Mouse (Mus musculus): ENCODE measurements at regions not wholly inside any gene's neighbourhood (a gene's known extent, or its start where the extent isn't known, plus 50 kb on each side); places are given as distances from the start of the nearest gene placed in this dataset.
A peak's percentile ranks its signal among the peaks of the same experiment; 100 is the strongest.

DNA sequence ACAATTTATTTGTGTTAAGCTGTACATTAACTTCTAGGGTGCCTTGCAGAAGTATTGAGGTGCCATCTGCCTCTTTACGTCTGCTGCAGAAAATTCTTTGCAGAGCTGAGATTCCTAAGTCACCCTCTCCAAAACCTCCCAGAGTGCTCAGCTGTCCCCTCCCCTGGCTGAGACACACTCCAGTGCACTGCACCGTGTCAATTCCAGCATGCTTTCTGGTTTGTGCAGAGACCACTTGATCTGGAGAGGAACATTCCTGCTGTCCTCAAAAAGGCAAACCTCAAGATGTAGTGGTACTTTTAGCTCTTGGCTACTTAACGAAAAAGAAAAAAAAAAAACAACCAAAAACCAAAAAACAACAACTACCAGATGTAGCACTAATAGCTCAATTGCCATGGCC lies 145.2 kb upstream of the Krr1 start:
- H3K4me1 ChIP-seq (replicated peaks; ENCODE audit: control insufficient read depth, insufficient read depth, low read length), result no peaks in the 10 kb centered on the region
- no peak overlapping the region for H3K9ac ChIP-seq
- H3K9me3 ChIP-seq (ENCODE audit: control insufficient read depth, low read length), result no peaks in the 10 kb centered on the region
- no peak overlapping the region for H3K27ac ChIP-seq
- ATAC-seq (ENCODE audit: low FRiP score), result no peak
- H3K27me3 ChIP-seq (ENCODE audit: control insufficient read depth, insufficient read depth, low read length), result no peaks in the 10 kb centered on the region
- H3K4me2 ChIP-seq (replicated peaks), result no peak overlapping the region
- no peak for DNase-seq (ENCODE audit: low spot score)
- WGBS, result 71% methylated on average over 3 of the region's 3 CpGs
- no peaks in the 10 kb centered on the region for H3K36me3 ChIP-seq (replicated peaks; ENCODE audit: control insufficient read depth, insufficient read depth)
- H3K4me3 ChIP-seq (replicated peaks; ENCODE audit: low read length), result no peak overlapping the region

DNA sequence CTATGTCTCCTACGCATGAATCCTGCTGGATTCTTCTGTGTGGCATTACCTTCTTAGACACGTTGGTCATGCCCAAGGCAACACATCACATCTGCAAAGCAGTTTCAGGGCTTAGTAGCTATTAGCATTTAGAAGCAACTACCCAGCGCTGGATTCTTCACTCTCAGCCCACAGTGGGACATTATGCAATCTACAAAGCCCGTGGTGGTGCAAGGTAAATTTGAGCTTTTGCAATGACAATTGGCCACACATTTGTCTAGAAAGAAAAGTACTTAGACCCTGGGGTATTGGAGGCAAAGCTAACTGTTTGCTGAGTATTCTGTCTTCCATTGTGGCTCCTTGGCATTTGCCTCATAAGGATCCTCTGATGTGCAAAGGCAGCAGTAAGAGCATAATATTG lies 144.5 kb upstream of the Krr1 start:
- H3K36me3 ChIP-seq (replicated peaks; ENCODE audit: control insufficient read depth, insufficient read depth), result no peaks in the 10 kb centered on the region
- no peak for ATAC-seq (ENCODE audit: low FRiP score)
- no peaks in the 10 kb centered on the region for H3K9me3 ChIP-seq (ENCODE audit: control insufficient read depth, low read length)
- H3K27me3 ChIP-seq (ENCODE audit: control insufficient read depth, insufficient read depth, low read length), result no peaks in the 10 kb centered on the region
- H3K4me2 ChIP-seq (replicated peaks), result no peak overlapping the region
- no peak overlapping the region for H3K27ac ChIP-seq
- H3K9ac ChIP-seq, result no peak overlapping the region
- no peak for DNase-seq (ENCODE audit: low spot score)
- no peaks in the 10 kb centered on the region for H3K4me1 ChIP-seq (replicated peaks; ENCODE audit: control insufficient read depth, insufficient read depth, low read length)
- H3K4me3 ChIP-seq (replicated peaks; ENCODE audit: low read length), result no peak overlapping the region
- 89% methylated on average over 4 of the region's 4 CpGs for WGBS

DNA sequence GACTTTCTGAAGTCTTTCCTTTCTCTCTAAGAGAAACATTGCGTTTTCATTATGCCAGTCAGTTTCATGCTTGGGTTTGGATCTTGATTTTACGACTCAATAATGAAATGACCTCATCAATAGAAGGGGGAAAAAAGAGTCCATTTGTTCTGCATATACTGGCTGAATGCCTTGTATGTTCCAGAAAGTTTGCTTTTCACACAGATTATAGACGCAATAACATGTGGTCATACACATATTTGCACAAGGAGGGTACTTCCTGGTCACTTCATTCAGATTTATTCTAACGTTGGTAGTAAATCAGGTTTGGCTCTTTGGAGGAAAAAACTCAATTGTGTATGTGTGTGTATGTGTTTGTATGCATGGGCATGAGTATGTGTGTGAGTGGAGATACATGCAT lies 143.9 kb upstream of the Krr1 start:
- DNase-seq (ENCODE audit: low spot score) (no peak), ATAC-seq (ENCODE audit: low FRiP score) (no peak)
- no peaks in the 10 kb centered on the region for H3K36me3 ChIP-seq (replicated peaks; ENCODE audit: control insufficient read depth, insufficient read depth)
- no peak overlapping the region for H3K4me2 ChIP-seq (replicated peaks)
- H3K27ac ChIP-seq, result no peak overlapping the region
- no peaks in the 10 kb centered on the region for H3K27me3 ChIP-seq (ENCODE audit: control insufficient read depth, insufficient read depth, low read length)
- no peaks in the 10 kb centered on the region for H3K9me3 ChIP-seq (ENCODE audit: control insufficient read depth, low read length)
- no peaks in the 10 kb centered on the region for H3K4me1 ChIP-seq (replicated peaks; ENCODE audit: control insufficient read depth, insufficient read depth, low read length)
- H3K4me3 ChIP-seq (replicated peaks; ENCODE audit: low read length), result no peak overlapping the region
- H3K9ac ChIP-seq, result no peak overlapping the region
- WGBS, result 90% methylated on average over 4 of the region's 4 CpGs

DNA sequence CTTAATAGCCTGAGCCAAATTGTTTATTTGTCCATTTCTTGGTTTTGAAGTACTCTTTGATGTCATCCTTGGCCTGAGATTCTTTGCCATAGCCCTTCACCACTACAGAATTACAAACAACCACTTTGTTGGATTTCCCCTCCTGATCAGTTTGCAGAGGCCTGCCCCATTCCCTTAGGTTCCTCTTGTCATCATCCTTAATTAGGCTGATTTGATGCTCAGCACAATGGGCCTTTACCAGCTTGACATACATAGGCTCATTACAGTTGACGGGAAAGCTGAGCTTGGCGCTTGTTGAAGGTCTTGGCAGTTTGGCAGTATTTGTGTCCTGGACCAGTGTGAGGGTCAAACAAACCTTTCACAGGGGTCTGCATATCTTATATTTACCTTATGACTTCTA lies 143.2 kb upstream of the Krr1 start:
- Histone ChIP-seq H3K4me3 (replicated peaks; ENCODE audit: low read length) (no peak overlapping the region), H3K4me2 (replicated peaks) (no peak overlapping the region), H3K4me1 (replicated peaks; ENCODE audit: control insufficient read depth, insufficient read depth, low read length) (no peaks in the 10 kb centered on the region), H3K27ac (no peak overlapping the region), H3K27me3 (ENCODE audit: control insufficient read depth, insufficient read depth, low read length) (no peaks in the 10 kb centered on the region), H3K9me3 (ENCODE audit: control insufficient read depth, low read length) (no peaks in the 10 kb centered on the region), H3K9ac (no peak overlapping the region), H3K36me3 (replicated peaks; ENCODE audit: control insufficient read depth, insufficient read depth) (no peaks in the 10 kb centered on the region)
- WGBS, result 80% methylated on average over 2 of the region's 2 CpGs
- no peak for DNase-seq (ENCODE audit: low spot score)
- ATAC-seq (ENCODE audit: low FRiP score), result no peak

DNA sequence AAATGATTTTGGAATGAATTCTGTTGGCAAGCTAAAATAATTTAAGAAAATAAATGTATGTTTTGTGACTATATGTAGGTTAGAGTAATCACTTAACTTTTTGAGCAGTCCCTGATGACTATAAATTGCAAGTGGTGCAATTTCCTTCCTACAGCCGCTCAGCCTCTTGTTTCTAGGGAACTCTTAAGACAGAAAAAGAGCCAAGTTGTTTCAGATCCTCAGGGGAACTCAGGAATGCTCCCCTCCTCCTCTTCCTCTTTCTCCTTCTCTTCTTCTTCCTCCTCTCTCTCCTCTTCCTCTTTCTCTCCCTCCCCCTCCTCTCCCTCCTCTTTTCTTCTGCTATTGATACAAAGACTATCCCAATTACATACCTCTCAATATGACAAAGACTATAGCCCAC lies 141.4 kb upstream of the Krr1 start:
- ATAC-seq (ENCODE audit: low FRiP score) (no peak), DNase-seq (ENCODE audit: low spot score) (no peak)
- H3K4me2 ChIP-seq (replicated peaks), result no peak overlapping the region
- no peaks in the 10 kb centered on the region for H3K27me3 ChIP-seq (ENCODE audit: control insufficient read depth, insufficient read depth, low read length)
- no peak overlapping the region for H3K9ac ChIP-seq
- 61% methylated on average over 1 of the region's 1 CpGs for WGBS
- no peaks in the 10 kb centered on the region for H3K36me3 ChIP-seq (replicated peaks; ENCODE audit: control insufficient read depth, insufficient read depth)
- H3K4me3 ChIP-seq (replicated peaks; ENCODE audit: low read length), result no peak overlapping the region
- H3K27ac ChIP-seq, result no peak overlapping the region
- no peaks in the 10 kb centered on the region for H3K4me1 ChIP-seq (replicated peaks; ENCODE audit: control insufficient read depth, insufficient read depth, low read length)
- H3K9me3 ChIP-seq (ENCODE audit: control insufficient read depth, low read length), result no peaks in the 10 kb centered on the region

DNA sequence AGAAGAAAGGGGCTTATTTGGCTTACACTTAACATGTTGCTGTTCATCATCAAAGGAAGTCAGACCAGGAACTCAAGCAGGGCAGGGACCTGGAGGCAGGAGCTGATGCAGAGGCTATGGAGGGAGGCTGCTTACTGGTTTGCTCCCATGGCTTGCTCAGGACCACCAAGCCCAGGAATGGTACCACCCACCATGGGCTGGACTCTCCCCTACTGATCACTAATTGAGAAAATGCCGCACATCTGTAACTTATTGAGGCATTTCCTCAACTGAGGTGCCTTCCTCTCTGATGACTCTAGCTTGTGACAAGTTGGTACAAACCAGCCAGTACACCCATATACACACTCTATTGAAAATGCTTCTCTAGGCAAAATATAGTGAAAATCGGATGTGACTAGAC lies 138.9 kb upstream of the Krr1 start:
- Histone ChIP-seq H3K4me3 (replicated peaks; ENCODE audit: low read length) (no peak overlapping the region), H3K9me3 (ENCODE audit: control insufficient read depth, low read length) (no peaks in the 10 kb centered on the region), H3K9ac (no peak overlapping the region), H3K36me3 (replicated peaks; ENCODE audit: control insufficient read depth, insufficient read depth) (no peaks in the 10 kb centered on the region), H3K4me2 (replicated peaks) (no peak overlapping the region), H3K4me1 (replicated peaks; ENCODE audit: control insufficient read depth, insufficient read depth, low read length) (no peaks in the 10 kb centered on the region), H3K27me3 (ENCODE audit: control insufficient read depth, insufficient read depth, low read length) (no peaks in the 10 kb centered on the region), H3K27ac (no peak overlapping the region)
- WGBS, result 97% methylated on average over 2 of the region's 2 CpGs
- ATAC-seq (ENCODE audit: low FRiP score) (no peak), DNase-seq (ENCODE audit: low spot score) (no peak)

DNA sequence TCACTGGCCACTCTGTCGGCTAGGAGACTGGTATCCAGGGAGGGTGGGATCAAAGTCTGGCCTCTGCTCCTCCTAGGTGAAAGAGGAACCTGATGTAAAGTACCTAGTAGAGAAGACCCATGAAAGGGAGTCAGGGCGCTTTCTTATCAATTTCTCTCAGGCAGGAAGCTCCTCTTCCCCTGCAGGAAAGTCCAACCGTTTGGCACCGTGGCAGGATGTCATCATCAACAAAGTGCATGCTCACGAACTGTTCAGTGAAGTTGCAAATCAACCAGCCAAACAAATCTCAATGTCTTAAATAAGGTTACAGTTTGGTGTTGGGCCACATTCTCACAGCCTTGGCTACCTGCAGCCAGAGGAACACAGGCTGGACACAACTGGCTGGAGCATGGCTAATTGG lies 138.2 kb upstream of the Krr1 start:
- no peak overlapping the region for H3K4me2 ChIP-seq (replicated peaks)
- no peaks in the 10 kb centered on the region for H3K27me3 ChIP-seq (ENCODE audit: control insufficient read depth, insufficient read depth, low read length)
- no peaks in the 10 kb centered on the region for H3K4me1 ChIP-seq (replicated peaks; ENCODE audit: control insufficient read depth, insufficient read depth, low read length)
- no peaks in the 10 kb centered on the region for H3K36me3 ChIP-seq (replicated peaks; ENCODE audit: control insufficient read depth, insufficient read depth)
- WGBS, result 78% methylated on average over 5 of the region's 5 CpGs
- DNase-seq (ENCODE audit: low spot score) (no peak), ATAC-seq (ENCODE audit: low FRiP score) (no peak)
- H3K9ac ChIP-seq, result no peak overlapping the region
- no peaks in the 10 kb centered on the region for H3K9me3 ChIP-seq (ENCODE audit: control insufficient read depth, low read length)
- H3K27ac ChIP-seq, result no peak overlapping the region
- H3K4me3 ChIP-seq (replicated peaks; ENCODE audit: low read length), result no peak overlapping the region

DNA sequence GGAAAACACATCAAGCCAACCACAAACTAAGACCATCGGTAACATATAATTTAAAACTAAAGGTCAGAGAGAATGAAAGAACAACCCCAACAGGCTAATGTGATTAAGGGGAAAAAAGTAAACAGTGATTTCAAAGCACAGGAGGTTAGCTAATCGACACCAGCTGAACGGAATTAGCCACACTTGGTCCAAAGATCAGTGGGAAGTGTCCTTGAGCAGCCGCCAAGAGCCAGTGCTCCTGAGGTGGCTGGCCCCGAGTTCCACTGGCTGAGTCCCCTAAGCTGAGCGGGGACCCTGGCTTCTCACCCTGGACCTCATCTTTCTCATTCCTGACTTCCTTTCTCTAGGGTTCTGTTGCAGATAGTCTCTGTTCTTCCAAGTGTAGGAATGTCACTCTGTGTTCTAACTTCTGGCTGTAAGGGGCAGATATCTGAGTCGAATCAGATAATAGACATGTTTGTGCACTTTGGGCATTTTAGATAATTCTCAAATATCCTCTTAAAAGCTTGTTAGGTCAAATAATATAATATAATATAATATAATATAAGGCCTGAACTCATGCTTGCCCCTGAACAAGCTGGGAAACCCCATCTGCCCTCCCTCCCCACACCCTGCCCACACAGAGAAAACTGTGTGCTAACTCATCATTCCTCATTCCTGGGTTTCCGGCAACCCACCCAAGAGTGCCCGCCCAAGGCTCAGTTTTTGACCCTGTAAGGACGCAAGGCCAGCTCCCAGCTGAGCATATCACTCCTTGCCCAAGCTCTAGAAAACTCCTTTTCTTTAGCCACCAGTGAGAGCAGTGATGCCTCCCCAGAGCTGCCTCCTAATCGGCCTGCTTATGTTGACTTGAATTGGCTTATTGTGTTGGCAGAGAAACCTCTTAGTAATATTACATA lies 137.3 kb upstream of the Krr1 start:
- ATAC-seq (ENCODE audit: low FRiP score) (no peak), DNase-seq (ENCODE audit: low spot score) (no peak)
- H3K4me2 ChIP-seq (replicated peaks), result no peak overlapping the region

DNA sequence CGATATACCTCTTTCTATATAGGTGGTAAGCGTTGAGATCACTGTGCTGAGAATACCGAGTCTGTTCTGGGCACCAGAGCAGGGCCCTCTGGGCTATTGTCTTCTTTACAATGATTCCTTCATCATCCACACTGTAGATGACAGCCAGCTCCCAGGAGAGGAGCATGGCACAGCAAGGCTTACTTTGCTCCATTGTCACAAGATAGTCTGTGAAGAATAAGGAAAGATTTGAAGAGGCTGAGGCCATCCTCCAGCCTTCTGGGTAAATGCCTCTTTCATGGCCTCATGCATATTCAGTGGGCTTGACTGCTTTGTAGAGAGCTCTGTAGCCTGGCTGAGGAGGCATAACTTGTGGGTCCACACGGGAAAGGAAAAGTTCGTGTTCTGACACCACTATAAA lies 136.3 kb upstream of the Krr1 start:
- 23% methylated on average over 5 of the region's 5 CpGs for WGBS
- no peak for DNase-seq (ENCODE audit: low spot score)

More for the DNA sequence above, 137.3 kb upstream of the Krr1 start:
- H3K36me3 ChIP-seq (replicated peaks; ENCODE audit: control insufficient read depth, insufficient read depth), result no peaks in the 10 kb centered on the region
- H3K4me1 ChIP-seq (replicated peaks; ENCODE audit: control insufficient read depth, insufficient read depth, low read length), result no peaks in the 10 kb centered on the region
- H3K27ac ChIP-seq, result no peak overlapping the region
- WGBS, result 57% methylated on average over 11 of the region's 11 CpGs
- H3K9ac ChIP-seq, result no peak overlapping the region
- no peaks in the 10 kb centered on the region for H3K27me3 ChIP-seq (ENCODE audit: control insufficient read depth, insufficient read depth, low read length)
- no peaks in the 10 kb centered on the region for H3K9me3 ChIP-seq (ENCODE audit: control insufficient read depth, low read length)
- H3K4me3 ChIP-seq (replicated peaks; ENCODE audit: low read length), result no peak overlapping the region

DNA sequence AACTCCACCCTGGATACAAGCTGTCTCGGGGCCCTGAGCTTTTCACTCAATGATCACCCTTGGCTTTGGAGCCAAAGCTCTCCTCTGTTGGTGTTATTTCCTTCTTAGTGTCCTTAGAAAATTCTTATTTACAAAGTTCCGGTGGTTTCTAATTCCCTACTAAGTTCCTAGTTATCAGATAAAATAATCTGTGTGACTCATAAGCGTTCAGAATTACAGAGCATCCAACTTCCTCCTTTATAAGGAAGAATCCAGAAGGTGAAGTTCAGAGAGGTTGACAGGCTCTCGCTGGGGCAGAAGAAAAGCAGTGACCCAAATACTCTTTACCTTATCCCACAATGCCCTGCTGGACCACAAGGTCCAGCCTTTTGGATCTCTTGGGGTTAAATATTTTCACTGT lies 135.7 kb upstream of the Krr1 start:
- DNase-seq (ENCODE audit: low spot score) (no peak), ATAC-seq (ENCODE audit: low FRiP score) (no peak)
- H3K9ac ChIP-seq, result no peak overlapping the region
- no peak overlapping the region for H3K4me2 ChIP-seq (replicated peaks)
- H3K27me3 ChIP-seq (ENCODE audit: control insufficient read depth, insufficient read depth, low read length), result no peaks in the 10 kb centered on the region
- H3K4me3 ChIP-seq (replicated peaks; ENCODE audit: low read length), result no peak overlapping the region
- H3K27ac ChIP-seq, result no peak overlapping the region
- no peaks in the 10 kb centered on the region for H3K36me3 ChIP-seq (replicated peaks; ENCODE audit: control insufficient read depth, insufficient read depth)
- 92% methylated on average over 4 of the region's 4 CpGs for WGBS
- no peaks in the 10 kb centered on the region for H3K9me3 ChIP-seq (ENCODE audit: control insufficient read depth, low read length)
- no peaks in the 10 kb centered on the region for H3K4me1 ChIP-seq (replicated peaks; ENCODE audit: control insufficient read depth, insufficient read depth, low read length)

More for the DNA sequence above, 136.3 kb upstream of the Krr1 start:
- H3K9me3 ChIP-seq (ENCODE audit: control insufficient read depth, low read length), result no peaks in the 10 kb centered on the region
- H3K9ac ChIP-seq, result no peak overlapping the region
- no peaks in the 10 kb centered on the region for H3K27me3 ChIP-seq (ENCODE audit: control insufficient read depth, insufficient read depth, low read length)
- H3K27ac ChIP-seq, result no peak overlapping the region
- peak; percentile 31; the same call in 1 of the 2 replicates for ATAC-seq (ENCODE audit: low FRiP score)
- H3K4me2 ChIP-seq (replicated peaks), result no peak overlapping the region
- H3K4me1 ChIP-seq (replicated peaks; ENCODE audit: control insufficient read depth, insufficient read depth, low read length), result no peaks in the 10 kb centered on the region
- H3K4me3 ChIP-seq (replicated peaks; ENCODE audit: low read length), result no peak overlapping the region
- no peaks in the 10 kb centered on the region for H3K36me3 ChIP-seq (replicated peaks; ENCODE audit: control insufficient read depth, insufficient read depth)
